Mouse (Mus musculus): ENCODE results near the gene Eif4g3.

DNA sequence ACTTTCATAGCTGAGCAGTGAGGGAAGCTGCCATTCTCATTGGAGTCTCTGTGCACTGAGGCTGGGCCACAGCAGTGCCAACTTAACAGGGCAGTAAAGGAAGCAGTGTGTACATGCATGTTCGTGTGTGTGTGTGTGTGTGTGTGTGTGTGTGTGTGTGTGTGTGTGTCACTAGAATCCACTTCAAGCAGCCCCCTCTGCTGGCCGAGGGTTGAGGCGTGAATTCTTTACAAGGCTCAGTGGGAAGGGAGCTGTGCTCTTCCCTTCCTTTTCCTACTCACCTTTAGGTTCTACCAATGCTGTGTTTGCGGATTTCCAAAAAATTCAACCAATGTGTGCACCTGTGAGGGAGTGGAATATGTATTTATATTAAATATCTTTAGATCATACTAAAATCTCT, 41.0 kb downstream of the Eif4g3 start:
- no peak for TF ChIP-seq CTCF (conservative IDR thresholded peaks at IDR 0.05; ENCODE audit: low read length)
- TF ChIP-seq POU5F1 (IDR thresholded peaks at IDR 0.05; ENCODE audit: borderline replicate concordance, low read length) = no peak
